Mouse (Mus musculus) kidney, postnatal 25 days (tissue): Measurements from ENCODE around the gene Tgif1.

Experiments
- DNase-seq, 2 experiments: peaks; one replicate each; pipeline ENCODE4 v3.0.0; 2021; ENCODE audit warnings: mixed read lengths in 2 of 2

Gene Tgif1

DNA sequence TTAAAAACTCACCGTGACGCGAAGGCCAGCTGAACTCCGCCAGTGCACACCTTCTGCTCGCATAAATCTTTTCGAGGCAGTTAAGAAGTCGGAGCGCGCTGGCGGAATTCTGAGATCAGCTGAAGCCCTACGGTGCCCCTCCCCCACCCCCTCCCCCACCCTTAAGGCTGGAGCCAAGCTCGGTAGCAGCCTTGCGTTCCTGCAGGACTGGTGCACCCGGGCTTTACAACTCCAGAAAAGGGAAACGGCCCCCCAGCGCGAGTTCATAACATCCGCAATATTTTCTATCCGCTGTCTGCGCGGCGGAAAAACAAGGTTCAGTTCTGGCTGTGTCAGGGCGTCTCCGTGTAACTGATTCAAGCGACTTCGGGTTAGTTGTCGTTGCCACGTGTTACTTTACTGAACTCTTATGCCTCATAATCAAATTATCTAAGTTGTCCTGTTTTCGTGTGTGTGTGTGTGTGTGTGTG is at the start of gene Tgif1:
Gene Tgif1, minus strand, starts transcription at position 111 of the 470 bp plus-strand sequence.
- peak; percentile 77 to 86 for DNase-seq

DNA sequence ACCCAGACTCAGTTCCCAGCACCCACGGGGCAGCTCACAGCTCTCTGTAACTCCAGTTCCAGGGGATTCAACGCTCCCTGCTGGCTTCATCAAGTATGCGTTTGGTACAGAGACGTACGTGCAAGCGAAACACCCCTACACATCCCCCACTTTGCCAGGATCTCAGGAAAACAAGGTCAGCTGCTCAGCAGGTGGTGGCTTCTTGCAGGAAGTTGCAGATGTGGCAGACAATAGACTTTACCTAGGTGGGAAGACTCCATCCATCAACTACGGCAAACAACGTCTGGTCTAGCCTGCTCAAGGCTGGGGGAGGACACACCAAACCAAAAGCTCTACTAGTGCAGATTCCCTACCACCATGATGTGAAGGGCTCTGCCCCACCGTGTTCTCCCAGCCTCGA is 47.3 kb upstream of the Tgif1 start:
- DNase-seq: no peak

DNA sequence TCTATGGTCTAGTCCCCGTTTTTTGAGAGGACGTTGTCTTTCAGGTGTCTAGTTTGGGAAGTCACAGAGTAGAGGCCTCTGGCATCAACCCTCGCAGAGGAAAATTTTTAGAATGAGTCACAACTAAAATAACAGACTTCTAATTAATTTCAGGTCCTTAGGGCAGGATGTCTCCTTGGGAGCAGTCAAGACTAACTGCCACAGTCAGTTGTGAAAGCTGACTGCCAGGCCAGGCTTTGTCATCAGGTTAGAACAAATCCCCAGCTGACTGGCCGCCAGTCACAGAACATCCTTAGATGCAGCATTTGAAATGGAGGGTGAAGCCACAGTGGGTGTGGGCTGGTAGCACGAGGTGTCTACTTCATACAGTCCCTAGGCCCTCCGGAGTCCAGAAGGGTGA is 46.3 kb upstream of the Tgif1 start:
- no peak for DNase-seq

DNA sequence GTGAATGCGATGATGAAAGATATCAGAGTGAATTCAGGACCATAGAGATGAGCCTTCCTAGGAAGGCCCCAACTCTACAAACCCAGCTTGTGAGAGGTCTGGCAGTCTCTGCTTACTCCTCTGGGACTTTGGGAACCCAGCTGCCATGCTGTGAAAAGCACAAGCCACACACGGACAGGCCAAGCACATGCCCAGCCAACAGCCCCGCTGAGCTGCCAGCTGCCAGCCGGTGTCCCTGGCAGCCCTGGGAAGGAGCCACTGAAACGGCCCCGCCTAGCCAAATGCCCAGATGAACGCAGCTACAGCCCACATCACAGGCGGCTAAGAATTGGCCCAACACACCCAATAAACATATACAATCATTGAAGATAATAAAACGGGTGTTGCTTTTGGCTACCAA is 41.5 kb upstream of the Tgif1 start:
- DNase-seq: no peak

DNA sequence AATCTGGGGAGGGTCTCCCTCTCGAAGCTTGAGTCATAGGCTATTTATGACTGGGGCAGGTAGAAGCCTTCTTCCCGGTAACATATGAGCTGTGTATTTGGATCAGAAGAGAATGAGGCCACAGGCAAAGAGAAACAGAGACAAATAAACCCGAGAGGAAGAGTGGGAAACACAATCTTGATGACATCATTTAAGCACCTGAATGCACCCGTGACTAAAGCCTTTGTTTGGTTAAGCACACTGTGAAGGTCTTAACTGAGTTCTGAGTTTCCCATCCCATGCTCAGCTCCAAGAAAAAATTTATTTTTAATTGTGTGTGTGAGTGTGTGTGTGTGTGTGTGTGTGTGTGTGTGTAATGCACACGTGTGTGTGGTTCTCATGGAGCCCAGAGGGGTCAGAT is 39.8 kb upstream of the Tgif1 start:
- no peak for DNase-seq

DNA sequence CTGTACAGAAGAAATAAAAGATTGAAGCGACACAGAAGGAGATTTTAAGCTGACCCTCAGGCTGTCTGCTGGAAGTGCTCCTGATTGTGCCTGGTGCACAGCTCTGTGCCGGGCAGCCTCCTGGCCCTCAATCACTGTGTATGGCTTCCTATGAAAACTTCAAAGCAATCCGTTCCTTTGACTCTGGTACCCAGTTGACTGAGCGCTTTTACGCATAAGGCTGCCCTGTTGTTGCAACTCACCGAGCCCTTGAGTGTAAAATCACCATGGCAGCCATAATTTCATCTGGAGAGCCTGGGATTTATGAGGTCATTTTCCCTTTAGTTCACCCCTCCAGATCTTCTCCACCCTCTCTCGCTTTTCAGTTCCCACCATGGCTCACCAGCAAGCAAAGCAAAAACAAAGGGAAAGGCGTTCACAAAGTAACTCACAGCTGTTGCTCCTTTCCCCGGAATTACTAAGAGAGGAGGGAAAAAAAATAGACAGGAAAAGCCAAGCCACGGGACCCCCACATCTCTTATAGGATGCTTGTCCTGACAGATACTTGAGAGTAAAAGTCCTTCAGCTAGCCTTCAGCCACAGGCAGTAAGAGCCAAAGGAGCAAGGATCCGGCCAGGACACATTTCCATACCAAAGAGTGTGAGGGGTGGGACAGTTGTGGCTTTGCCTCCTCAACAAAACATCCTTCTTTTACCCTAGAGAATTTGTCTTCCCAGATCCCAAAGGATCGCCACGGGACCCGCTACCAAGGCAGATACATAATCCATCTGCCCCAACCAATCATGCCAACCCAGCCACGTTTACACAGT is 39.1 kb upstream of the Tgif1 start:
- no peak for DNase-seq

DNA sequence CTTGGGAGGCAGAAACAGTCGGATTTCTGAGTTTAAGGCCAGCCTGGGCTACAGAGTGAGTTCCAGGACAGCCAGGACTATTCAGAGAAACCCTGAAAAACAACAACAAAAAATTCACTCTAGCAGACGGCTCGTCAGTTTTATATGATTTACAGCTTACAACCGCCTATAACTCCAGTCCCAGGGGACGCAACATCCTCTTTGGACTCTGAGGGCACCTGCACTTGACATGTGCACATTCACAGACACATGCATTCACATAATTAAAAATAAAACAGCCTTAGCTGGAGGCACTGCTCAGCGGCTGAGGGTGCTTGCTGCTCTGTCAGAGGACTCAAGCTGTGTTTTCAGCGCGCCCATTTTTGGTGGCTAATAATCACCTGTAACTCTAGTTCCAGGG is 37.2 kb upstream of the Tgif1 start:
- DNase-seq: no peak

DNA sequence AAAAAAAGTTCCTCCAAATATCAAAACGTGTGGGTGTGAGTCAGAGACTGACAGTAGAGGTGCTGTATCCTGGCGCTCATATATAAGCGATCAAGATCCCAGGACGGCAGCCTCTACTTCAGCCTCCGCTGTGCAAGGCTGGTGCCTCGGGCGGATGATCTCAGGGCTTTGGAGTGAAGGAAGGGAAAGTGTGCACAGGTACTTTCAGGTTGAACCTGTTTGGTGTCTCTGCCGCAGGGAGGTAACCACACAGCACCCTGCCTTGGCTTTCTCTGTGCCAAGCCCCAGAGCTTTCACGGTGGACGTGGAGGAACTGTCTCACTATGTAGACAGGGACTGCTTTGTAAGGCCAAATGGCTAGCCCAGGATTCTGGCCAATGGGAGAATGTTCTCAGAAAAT is 35.3 kb upstream of the Tgif1 start:
- DNase-seq: no peak

DNA sequence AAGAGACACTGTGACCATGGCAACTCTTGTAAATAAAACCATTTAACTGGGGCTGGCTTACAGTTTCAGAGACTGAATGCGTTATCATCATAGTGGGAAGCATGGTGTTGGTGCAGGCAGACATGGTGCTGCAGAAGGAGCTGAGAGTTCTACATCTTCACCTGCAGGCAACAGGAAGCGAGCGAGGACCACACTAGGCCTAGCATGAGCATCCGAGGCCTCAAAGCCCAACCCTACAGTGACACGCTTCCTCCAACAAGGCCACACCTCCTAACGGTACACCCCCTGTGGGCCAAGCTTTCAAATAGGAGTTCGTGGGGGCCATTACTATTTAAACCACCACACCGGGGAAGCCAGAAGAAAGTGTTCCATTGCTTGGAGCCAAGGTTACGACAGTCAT is 34.5 kb upstream of the Tgif1 start:
- DNase-seq: no peak

DNA sequence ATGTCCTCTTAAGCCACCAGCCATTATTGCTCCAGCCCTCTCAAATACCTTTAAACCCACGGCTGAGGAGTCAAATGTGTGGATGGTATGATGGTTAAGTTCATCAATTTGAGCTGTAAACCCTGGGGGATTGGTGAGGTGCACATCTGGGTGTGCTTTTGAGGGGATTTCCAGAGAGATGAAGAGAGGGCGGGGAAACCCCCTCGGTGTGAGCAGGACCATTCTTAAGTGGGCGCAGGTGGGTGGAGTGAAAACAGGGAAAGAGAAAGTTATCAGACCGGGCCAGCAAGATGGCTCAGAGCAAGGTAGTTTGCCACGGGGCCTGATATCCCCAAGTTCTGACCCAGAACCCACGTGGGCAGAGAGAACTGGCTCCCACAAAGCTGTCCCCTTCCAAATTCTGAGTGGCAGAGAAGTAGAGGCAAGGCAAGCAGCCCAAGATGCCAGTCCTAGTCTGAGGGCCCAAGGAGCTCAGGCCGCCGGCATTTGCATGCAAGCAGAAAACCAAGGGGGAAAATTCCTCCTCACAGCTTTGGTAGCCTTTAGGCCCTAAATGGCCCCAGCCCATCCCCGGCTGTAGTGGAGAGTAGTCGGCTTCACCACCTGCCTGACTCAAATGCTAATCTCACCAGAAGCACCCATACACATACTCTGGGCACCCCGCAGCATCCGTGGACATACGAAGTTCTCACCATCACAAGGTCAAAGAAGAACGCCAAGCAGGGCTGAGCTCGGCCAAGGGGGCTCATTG is 33.5 kb upstream of the Tgif1 start:
- DNase-seq: no peak

DNA sequence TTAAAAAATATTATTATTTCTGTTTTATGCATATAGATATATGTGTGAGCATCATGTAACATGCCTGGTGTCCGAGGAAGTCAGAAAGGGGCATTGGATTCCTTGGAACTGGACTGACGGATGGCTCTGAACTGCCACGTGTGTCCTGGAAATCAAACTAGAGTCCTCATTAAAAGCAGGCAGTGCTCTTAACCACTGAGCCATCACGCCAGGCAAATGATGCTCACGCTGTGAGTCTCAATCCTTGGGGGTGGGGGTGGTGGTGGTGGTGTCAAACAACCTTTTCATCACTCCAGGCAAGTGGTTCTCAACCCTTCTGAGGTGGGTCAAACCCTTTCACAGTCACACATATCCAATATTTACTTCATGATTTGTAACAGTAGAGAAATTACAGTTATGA is 32.5 kb upstream of the Tgif1 start:
- no peak for DNase-seq

DNA sequence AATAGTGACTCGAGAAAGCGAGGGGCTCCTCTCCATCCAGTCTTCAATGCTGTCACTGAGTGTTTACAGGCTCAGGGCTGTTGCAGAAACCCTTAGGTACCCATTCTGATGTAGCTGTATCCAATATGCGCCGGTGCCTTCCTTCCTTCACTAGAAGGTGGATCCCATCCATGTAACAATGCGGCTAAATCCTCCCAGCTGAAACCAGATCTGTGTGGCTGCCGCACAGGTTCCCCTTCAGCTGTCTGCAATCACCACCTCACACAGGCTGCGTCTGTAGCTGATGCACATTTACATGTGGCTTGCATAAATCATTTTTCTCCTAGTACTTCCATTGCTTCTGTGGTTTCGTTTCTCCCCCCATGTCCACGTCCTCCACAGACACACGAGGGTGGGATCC is 28.6 kb upstream of the Tgif1 start:
- DNase-seq: no peak

DNA sequence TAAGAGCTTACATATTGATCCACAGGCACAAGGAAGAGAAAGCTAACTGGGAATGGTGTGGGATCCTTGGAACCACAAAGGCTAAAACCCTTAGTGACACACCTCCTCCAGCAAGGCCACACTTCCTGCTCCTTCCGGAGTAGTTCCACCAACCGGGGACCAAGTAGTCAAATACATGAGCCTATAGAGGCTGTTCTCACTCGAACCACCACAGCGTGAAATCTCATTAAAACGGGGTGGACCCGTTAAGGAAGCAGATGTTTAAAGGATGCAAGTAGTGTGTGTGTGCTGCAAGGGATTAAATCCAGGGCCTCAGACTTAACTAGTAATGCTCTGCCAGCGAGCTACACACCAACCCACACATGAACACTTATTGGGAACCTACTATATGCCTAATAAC is 27.8 kb upstream of the Tgif1 start:
- no peak for DNase-seq

DNA sequence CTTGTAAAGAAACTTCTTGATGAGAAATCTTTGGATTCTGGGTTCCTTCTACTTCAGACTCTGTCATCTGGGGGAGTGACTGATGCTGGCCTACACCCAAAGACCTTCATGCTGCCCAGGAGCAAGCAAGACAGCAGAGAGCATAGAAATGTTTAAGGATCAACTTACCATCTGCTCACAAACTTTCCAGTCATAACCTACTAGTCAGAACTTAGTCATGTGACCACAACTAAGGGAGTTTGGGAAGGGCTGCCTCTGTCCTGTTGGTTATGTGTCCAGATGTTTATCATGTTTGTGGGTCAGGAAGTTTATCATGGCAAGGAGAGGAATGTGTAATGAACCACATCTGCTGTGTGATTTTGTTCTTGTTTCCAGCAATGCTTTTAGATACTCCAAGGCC is 24.9 kb upstream of the Tgif1 start:
- DNase-seq: no peak

DNA sequence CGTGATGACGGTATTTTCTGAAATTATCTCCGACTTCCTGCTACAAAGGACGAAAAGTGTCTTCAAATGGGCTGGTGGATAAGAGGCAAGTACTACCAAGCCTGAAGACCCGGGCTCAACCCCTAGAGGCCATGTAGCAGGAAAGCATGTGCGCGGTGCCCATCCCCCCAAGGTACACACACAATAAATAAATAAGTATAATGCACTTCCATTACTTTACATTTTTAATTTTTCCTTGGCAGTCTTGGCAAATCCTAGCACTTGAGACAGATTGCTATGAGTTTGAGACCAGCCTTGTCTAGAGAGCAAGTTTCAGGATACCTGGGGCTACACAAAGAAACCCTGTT is 20.4 kb upstream of the Tgif1 start:
- DNase-seq: no peak

DNA sequence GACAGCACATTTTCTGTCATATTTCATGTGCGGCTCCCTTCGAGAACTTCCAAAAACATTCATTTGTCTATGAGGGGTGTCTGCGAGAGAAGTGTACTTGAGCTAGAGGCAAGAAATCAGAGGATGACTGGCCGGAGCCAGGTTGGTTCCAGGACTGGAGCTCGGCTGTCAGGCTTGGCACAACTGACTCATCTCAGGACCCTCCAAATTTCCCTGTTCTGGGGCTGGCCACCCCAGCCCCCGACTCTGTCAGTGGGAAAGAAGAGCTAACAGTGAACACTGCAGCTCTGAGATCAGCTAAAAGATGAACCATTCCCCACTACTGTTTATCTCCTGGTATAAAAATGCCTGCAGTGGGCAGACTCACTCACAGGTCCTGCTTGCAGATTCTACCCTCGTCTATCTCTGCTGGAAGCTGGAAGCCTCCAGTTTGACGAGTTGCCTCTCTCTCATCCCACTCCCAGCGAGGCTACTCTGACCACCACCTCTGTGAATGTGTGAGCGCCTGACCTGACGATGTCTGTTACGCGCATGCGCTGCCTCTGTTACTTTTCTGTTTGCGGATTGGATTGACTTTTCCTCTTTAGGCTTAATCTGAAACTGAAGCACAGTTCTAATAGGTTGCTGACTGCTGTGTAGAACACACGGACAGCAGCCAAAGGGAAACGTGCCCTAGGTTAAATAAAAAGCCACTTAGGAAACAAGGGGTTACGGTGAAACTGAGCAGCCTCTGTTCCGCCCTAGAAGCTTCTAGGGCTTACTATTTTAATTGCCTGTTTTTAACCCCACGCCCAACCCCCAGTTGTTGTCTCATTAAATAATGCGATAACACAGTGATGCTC is 19.8 kb upstream of the Tgif1 start:
- DNase-seq: no peak

DNA sequence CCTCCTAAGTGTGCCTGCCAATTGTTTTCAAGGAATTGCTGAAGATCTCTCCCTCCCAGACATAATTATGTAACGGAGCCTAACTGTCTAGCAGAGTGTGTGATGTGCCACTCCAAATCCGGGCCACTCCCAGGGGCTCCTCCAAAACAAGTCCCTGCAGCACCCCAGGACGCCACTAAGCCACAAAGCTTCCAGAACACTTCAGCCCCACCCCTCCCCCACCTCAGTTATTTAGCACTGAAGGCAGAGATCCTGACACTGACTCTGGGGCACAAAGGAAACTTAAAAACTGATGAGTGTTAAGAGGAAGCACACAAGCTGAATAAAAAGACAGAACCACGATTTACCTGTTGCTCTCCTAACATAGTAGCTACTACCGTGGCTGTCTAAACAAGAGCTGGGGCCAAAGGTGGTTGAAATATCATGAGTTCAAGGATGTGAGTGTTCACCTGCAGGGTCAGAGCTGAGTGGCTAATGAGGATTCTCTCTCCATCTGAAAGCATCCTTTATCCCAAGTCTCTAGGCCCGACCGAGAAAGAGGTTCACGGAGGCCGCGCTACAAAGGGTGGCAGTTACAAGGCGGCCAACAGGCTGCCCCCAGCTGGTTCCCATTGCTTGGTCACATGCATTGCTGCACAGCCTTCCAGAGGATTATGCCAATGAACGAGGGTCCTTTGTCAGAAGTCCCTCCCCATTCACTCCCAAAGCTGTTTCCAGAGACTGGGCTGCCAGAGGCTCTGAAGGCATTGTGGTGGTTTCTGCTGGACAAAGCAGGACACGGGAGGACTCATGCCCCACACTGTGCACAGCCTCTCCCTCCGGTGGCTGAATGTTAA is 19.0 kb upstream of the Tgif1 start:
- DNase-seq: no peak

DNA sequence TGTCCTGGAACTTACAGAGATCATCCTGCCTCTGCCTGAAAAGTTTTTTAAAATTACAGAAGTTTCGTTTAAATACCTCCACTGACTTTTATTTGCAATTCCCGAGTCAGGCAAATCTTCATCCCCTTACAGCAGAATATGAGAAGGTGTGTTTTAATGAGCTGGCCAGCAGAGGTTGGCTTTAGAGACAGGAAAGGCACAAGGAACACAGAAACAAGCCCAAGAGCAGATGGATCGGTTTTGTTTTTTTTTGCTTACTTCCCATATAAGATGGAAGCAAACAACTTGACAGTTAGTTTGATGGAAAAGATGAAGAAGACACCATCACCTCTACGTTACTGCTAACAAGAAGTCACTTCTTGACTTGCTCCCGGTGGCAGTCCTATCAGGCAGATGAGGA is 18.3 kb upstream of the Tgif1 start:
- DNase-seq: no peak

DNA sequence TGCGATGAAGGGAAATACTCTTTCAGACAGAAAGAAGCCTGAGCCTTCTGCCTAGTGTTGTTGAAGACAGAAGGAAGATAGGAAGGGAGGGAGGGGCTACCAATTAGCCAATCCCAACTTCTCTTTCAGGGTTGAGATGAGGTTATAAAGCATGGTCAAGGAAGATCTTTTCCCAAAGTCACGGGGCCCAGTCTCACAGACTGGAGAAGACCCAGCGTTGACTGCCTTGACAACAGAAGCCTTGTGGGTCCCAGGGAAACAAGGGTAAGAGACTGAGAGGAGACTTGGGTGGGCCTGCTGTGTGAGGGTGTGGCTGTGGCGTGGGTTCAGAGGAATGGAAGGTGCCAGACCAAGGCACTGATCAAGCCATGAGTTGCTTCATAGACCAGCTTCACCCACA is 17.2 kb upstream of the Tgif1 start:
- DNase-seq: no peak

DNA sequence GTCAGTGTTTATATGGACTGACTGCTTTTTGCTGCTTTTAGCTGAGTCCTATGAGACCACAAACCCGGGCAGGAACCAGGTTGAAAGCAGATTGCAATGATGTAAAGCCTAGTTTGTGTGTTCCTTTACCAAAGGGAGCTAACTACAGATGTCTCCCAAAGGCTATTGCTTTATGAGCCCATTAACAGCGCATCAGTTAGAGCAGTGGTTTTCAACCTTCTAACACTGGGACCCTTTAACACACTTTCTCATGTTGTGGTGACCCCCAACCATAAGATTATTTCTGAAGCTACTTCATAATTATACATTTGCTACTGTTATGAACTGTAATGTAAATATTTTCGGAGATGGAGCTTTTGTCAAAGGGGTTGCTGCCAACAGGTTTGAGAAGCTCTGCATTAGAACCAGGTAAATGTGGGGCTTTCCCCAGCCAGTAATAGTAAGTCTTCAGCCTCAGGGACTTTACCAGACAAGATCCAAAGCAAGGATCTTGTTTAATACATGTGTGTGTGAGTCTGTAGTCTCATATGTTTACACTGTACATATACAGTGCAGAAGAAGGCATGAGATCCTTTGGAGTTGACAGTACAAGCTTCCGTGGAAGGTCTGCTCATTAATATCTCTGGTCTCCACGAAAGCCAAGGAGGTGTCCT is 15.4 kb upstream of the Tgif1 start:
- no peak for DNase-seq

DNA sequence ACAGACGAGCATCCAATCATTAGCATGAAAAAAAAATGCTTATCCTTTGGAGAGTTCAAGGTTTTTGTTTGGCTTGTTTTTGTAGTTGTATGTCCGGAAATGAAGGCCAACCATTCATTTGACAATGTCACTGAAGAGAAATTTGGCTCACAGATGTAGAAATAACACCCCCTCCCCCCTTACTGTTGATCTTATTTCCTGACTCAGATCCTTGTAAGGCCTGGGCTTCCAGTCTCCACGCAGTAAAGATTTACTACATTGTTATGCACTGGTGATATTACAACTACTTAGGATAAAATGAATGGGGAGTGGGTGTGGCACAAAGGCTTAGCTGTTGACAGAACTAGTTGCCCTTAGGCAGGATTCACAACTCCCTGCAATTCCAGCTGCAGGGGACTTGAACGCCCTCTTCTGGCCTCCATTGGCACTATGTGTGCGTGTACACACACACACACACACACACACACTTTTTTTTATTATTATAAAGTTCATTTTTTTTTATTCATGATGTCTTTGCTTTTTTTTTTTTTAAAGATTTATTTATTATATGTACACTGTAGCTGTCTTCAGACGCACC is 13.3 kb upstream of the Tgif1 start:
- no peak for DNase-seq

DNA sequence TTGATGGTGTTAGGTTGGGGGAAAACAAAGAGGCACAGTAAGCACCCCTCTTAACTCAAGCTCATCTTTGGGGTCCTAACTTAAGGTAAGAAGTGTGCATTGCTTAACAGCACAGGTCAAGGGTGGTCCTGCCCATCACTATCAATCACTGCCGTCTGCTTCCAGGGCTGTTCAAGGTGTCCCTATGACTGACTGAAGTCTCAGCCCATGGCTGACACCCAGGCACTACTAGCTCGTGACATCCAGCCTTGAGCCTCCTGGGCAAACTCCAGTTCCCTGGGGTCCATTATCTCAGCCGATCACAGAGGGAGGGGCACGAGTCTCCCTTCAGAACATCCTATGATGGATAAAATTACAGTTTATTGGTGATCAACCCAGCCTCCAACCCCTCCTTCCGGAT is 12.7 kb upstream of the Tgif1 start:
- no peak for DNase-seq
